Mouse (Mus musculus) liver, embryonic 14 days (tissue): ENCODE results near the gene Gga1. TPM values are rescaled to one million over a fixed set of nuclear protein-coding genes. Genes with fewer than 3 reads are reported as not detected.

Experiments
- polyA plus RNA-seq: library from polyadenylated mRNA; depleted of rRNA; stranded (reverse); fragments of >200 nt; gene quantifications from 2 replicates; pipeline ENCODE4 v1.2.3, GENCODE M21; 2012; rRNA removed

The Gga1 gene
- 15.0 and 16.5 TPM in 2 replicates for polyA plus RNA-seq

DNA sequence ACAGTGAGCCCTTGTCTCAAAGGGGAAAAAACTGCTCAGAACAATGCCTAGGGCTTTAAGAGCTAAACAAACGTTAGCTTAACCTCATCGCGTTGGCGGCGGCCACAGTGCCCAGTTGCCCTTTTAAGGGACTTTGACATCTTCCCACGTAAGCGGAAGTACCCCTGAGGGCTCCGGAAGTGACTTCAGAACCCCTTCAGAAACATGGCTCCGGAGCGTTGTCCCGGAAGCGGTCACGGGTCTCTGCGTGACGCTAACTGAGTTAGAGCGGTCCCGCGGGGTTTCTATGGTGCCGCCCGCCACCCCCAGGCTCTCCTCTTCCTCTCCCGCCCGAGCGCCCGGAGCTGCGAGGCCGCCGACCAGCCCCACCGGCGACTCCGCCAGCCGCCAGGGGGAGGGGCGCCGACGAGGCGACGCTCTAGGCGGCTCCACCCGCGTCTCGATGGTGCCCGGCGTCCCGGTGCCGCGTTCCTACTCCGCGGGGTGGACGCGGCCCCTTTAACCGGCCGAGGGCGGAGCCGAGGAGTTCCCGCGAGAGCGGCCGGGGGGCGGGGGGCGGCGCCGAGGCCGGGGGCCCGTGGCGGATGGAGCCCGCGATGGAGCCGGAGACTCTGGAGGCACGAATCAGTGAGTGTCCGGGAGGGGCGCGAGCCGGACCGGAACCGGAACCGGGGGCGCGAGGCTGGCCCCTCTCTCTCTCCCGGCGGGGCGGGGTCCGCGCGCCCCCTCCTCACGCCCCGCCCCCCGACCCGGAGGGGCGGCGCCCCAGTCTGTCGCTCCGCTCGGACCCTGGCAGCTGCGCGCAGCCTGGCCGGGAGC, at the start of gene Gga1:
Gene Gga1 (plus strand): TSS at position 200 of the 819 bp plus-strand sequence.

DNA sequence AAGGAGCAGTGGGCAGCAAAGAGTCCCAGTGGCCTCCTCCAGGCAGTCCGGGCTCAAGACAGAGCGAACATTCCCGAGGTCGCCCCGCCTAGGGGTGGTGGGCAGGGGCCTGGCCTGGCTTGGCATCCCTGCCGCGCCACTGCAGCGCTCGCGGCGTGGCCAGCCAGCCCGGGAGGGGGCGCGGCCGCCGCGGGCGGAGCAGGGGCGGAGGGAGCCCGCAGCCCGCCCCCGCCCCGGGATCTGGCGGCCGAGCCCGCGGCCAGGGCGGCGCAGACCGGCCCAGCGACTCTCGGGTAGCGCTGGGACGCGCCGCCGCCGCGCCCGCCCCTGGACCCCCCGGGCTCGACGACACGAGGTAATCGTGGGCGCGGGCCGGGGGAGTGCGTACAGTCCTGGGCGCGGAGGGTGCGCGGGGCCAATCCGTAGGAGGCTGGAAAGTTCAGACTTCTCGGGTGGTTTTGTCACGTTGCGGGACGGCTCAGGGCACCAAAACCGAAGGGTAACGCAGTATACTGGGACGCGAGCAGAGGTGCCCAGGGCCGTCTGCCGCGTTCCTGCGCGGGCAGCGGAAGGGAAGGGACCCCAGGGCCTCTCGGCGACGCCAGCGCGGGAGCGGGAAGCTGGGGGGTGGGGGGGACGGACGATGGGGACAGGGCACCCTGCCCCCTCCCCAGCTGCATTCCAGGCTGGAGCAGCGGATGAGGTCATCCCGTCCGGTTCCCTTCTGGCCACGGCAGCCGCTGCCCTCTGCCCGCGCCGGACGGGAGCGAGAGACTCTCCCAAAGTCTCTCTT, 34.4 kb upstream of the Gga1 start, which contains the start of gene Cdc42ep1:
Gene Cdc42ep1 (plus strand): TSS at position 254 of the 793 bp plus-strand sequence.

DNA sequence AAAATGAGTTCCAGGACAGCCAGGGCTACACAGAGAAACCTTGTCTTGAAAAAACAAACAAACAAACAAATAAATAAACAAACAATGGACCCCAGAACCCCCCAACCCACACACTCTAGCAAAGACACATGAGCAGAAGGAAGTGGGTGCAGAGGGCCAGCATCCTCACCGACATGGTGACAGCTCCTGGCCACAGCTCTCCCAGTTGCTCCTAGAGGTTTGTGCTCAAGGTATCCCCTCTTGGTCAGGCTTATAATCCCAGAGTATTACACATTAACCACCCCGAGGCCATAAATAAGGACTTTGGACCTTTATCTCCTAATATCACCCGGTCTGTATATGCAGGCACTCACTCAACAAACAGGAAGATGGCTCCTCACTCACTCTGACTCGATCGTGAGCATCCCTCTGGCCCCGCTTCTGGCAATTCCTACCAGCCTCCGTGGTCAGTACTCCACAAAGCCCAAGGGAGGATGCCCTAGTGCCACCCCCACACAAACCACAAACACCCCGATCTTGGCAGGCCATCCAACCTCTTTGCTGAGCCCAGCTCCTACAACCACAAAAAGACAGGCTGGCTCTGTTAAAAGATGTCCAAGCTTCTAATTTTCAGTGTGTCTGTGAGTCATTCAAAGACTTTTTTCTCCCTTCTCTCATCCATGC, 21.6 kb upstream of the Gga1 start, which contains the start of gene Lgals2:
Gene Lgals2 (minus strand): TSS at position 227 of the 663 bp plus-strand sequence.

DNA sequence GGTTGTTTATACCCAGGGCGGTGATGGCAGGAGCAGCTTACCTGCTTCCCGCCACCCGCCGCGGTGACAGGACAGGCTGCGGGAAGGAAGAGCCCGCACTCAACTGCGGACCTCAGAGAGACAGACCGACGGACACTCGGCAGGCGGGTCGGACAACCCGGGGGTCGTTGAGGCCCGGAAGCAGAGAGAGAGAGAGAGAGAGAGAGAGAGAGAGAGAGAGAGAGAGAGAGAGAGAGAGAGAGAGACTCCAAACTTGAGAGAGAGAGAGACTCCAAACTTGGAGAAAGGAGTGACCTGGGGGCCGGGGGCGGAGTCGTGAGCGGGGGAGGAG, 22.4 kb downstream of the Gga1 start, which contains the start of gene Gm49510:
Gene Gm49510 (plus strand): TSS at position 259 of the 331 bp plus-strand sequence.

DNA sequence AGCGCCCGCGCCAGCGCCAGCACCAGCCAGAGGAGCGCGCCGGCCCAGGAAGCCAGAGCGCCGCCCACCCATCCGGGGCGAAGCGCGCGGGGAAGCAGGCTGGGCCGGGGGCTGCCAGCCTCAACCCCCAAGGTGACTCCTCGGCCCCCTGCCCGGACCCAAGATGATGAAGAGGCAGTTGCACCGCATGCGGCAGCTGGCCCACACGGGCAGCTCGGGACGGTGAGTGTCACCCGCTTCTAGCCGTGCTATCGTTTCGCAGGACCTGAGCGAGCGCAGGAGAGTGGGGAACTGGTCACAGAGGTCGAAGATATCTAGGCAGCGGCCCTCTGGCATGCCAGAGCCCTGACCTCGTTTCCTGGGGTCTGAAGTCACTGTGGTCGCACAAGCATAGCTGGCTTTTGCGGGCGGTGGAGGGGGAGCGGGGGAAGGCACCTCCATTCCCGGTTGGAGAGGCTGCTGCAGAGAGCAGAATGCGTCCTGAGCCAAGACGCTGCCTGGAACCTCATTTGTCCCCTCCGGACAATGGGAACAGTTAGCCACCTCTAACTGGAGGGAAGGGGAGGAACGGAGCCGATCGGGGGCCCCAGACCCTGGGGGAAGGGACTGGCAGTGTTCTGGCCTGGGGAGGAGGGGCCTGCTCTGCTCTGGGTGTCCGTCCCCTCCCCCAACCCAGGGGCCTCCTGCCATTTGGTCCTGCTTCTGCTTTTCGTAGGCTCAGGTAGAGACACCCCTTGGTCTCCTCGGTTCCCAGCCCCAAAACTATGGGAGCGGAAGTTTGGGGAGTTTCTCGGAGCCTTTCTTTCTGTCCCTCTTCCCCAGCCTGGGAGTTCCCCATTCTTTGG, 23.0 kb downstream of the Gga1 start, which contains the start of gene Sh3bp1:
Gene Sh3bp1 (plus strand): TSS at position 29 of the 845 bp plus-strand sequence.

DNA sequence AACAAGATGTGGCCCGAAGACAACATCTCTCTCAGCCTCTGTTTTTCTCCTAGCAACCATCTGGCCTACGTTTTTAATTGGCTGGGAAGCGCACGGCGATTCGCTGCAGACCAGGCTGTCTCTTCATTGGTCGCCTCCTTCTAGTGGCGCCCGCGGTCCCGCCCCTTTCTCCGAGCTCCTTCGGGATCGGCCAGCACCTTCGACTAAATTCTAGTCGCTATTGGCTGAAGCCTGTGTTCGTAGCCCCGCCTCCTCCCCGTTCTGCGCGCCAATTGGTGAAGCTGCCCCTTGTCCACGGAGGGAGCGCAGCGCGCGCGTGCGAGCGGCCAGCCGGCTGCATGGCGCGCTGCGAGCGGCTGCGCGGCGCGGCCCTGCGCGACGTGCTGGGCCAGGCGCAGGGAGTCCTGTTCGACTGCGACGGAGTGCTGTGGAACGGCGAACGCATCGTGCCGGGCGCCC, 36.7 kb downstream of the Gga1 start, which contains the start of gene Pdxp:
Gene Pdxp (plus strand): TSS at position 288 of the 459 bp plus-strand sequence.

DNA sequence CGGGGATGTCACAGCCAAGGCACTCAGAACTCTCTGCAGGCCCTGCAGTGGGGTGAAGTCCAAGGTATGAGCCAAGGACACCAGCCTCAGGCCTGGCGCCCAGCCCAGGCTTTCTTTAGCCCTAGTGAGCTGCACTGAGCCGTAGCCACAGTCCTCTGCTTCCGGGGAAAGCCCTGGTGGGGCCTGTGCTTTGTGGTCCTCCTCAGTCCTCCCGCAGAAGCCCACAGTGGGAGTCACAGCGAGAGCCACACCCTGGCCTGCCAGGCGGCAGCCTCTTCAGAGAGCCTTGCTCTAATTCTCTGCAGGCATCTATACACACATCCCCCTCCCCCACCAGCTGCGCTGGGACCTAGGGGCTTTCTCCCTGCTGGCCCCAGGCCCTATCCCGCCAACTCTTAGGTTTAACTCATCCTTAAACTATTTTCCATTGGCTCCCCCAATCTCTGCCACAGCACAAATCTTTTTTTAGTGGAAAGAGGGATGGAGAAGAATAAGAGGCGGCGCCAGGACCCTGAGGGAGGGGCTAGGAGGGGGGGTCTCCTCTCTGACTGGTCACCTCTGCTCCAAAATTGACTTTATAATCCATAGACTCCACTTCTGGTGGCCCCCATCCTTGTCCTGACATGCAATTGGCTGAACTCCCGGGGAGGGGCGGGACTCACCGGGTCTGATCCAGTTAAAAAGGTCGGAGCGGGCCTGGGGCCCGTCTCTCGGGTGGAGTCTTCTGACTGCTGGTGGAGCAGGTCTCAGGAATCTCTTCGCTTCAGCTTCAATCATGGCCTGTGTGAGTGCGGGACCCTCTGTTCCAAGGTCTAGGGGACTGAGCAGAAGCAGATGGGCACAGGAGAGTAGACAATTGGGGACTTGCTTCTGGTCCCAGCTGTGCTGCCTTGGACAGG, 49.3 kb downstream of the Gga1 start, which contains the start of gene Lgals1:
Gene Lgals1 (plus strand): TSS at position 705 of the 899 bp plus-strand sequence.

DNA sequence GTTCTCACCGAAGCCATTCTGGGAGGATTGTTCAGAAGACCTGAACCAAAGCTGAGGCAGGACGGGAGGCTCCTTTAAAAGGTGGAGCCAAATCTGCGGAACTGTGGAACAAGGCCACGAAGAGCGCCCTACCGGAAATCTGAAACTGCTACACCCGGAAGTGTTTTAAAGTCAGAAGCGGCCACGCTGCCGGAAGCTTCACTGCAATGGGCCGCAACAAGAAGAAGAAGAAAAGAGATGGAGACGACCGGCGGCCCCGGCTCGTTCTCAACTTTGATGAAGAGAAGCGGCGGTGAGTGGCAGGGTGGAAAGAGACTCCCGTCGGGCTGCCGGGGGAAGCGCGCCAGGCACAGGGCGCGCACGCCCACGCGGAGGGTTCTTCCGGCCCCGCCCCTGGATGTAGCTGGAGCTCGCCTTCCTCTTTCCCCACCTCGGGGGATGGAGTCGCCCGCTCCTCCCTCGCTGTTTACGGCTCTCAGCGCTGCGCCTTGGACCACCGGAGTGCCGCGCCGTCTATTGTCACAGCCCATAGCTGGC, 57.9 kb downstream of the Gga1 start, which contains the start of gene Nol12:
Gene Nol12 (plus strand): TSS at position 150 of the 537 bp plus-strand sequence.

Other genes starting within 250 kb of the Gga1 start
- not detected in 2 replicates for gene Elfn2, start 158.4 kb upstream of the Gga1 start, polyA plus RNA-seq
- 2.8 and 3.6 TPM in 2 replicates for gene Mfng, start 103.7 kb upstream of the Gga1 start, polyA plus RNA-seq
- 1.7 and 2.2 TPM in 2 replicates for gene Card10, start 74.1 kb upstream of the Gga1 start, polyA plus RNA-seq
- gene Cdc42ep1, start 34.6 kb upstream of the Gga1 start, polyA plus RNA-seq: 6.2 and 7.9 TPM in 2 replicates
- 8.4 TPM in 2 replicates for gene Lgals2, start 21.7 kb upstream of the Gga1 start, polyA plus RNA-seq
- 0.02 TPM in 1 of 2 replicates, not detected in the other for gene Gm49510, start 22.5 kb downstream of the Gga1 start, polyA plus RNA-seq
- gene Sh3bp1, start 22.6 kb downstream of the Gga1 start, polyA plus RNA-seq: 19.5 and 23.1 TPM in 2 replicates
- gene Pdxp, start 36.7 kb downstream of the Gga1 start, polyA plus RNA-seq: 7.9 and 9.4 TPM in 2 replicates
- 463 and 475 TPM in 2 replicates for gene Lgals1, start 49.5 kb downstream of the Gga1 start, polyA plus RNA-seq
- 14.5 and 16.3 TPM in 2 replicates for gene Nol12, start 57.7 kb downstream of the Gga1 start, polyA plus RNA-seq
- gene Triobp, start 70.5 kb downstream of the Gga1 start, polyA plus RNA-seq: 18.0 and 18.1 TPM in 2 replicates
- gene H1f0, start 151.3 kb downstream of the Gga1 start, polyA plus RNA-seq: 61.4 and 66.7 TPM in 2 replicates
- 0.19 and 0.29 TPM in 2 replicates for gene Galr3, start 164.7 kb downstream of the Gga1 start, polyA plus RNA-seq
- gene Ankrd54, start 185.7 kb downstream of the Gga1 start, polyA plus RNA-seq: 33.1 and 40.3 TPM in 2 replicates
- 93.1 and 113 TPM in 2 replicates for gene Eif3l, start 198.0 kb downstream of the Gga1 start, polyA plus RNA-seq
- 1.4 and 1.6 TPM in 2 replicates for gene Micall1, start 231.7 kb downstream of the Gga1 start, polyA plus RNA-seq